Mouse (Mus musculus): Measurements from ENCODE around the gene Tnrc18. TPM values are rescaled to one million over a fixed set of nuclear protein-coding genes. Genes with fewer than 3 reads are reported as not detected.

Tnrc18 gene
- polyA plus RNA-seq, 1 experiment from 2014 or later, result 41.1 TPM

- no peaks in the 10 kb centered on the region for H3K36me3 ChIP-seq (ENCODE audit: control insufficient read depth, insufficient read depth, low read length)
These were observed 125.2 kb downstream of the Tnrc18 start, which contains the start of gene Slc29a4 for GRCm38 (mm10) chr5:142692248-142692647. TSS of gene Slc29a4 (plus strand) at chr5:142692512.

GRCm38 (mm10) chr5:142690343-142690742 lies 127.1 kb downstream of the Tnrc18 start:
- Histone ChIP-seq H3K4me3 (ENCODE audit: low read length) (no peak overlapping the region), H3K27me3 (ENCODE audit: control insufficient read depth, insufficient read depth, low read length) (no peaks in the 10 kb centered on the region), H3K9me3 (ENCODE audit: control insufficient read depth, low read length) (no peaks in the 10 kb centered on the region), H3K4me2 (replicated peaks; ENCODE audit: low read depth, low read length) (no peak overlapping the region), H3K36me3 (ENCODE audit: control insufficient read depth, insufficient read depth, low read length) (no peaks in the 10 kb centered on the region), H3K27ac (ENCODE audit: low read depth, low read length) (no peak overlapping the region), H3K4me1 (ENCODE audit: control insufficient read depth, insufficient read depth, low read length) (no peaks in the 10 kb centered on the region), H3K9ac (ENCODE audit: low read depth, low read length) (no peak overlapping the region)
- 85% methylated on average over 3 of the region's 3 CpGs for WGBS
- ATAC-seq (ENCODE audit: low FRiP score, low TSS enrichment), result no peak

More at GRCm38 (mm10) chr5:142692248-142692647, 125.2 kb downstream of the Tnrc18 start, which contains the start of gene Slc29a4:
- Histone ChIP-seq H3K4me2 (replicated peaks; ENCODE audit: low read depth, low read length) (no peak within 1 kb of the TSS), H3K9me3 (ENCODE audit: control insufficient read depth, low read length) (no peaks in the 10 kb centered on the region), H3K4me1 (ENCODE audit: control insufficient read depth, insufficient read depth, low read length) (no peaks in the 10 kb centered on the region), H3K9ac (ENCODE audit: low read depth, low read length) (no peak within 1 kb of the TSS), H3K27me3 (ENCODE audit: control insufficient read depth, insufficient read depth, low read length) (no peaks in the 10 kb centered on the region), H3K4me3 (ENCODE audit: low read length) (no peak within 1 kb of the TSS), H3K27ac (ENCODE audit: low read depth, low read length) (no peak within 1 kb of the TSS)
- 34% methylated on average over 14 of the region's 14 CpGs for WGBS
- ATAC-seq (ENCODE audit: low FRiP score, low TSS enrichment), result no peak

- no peaks in the 10 kb centered on the region for H3K36me3 ChIP-seq (ENCODE audit: control insufficient read depth, insufficient read depth, low read length)
- no peaks in the 10 kb centered on the region for H3K9me3 ChIP-seq (ENCODE audit: control insufficient read depth, low read length)
- H3K4me3 ChIP-seq (ENCODE audit: low read length), result no peak overlapping the region
- H3K4me2 ChIP-seq (replicated peaks; ENCODE audit: low read depth, low read length), result no peak overlapping the region
- H3K4me1 ChIP-seq (ENCODE audit: control insufficient read depth, insufficient read depth, low read length), result no peaks in the 10 kb centered on the region
- ATAC-seq (ENCODE audit: low FRiP score, low TSS enrichment), result no peak
- H3K9ac ChIP-seq (ENCODE audit: low read depth, low read length), result no peak overlapping the region
- no peak overlapping the region for H3K27ac ChIP-seq (ENCODE audit: low read depth, low read length)
- 54% methylated on average over 6 of the region's 6 CpGs for whole genome bisulfite sequencing
- no peaks in the 10 kb centered on the region for H3K27me3 ChIP-seq (ENCODE audit: control insufficient read depth, insufficient read depth, low read length)
These were observed 128.6 kb downstream of the Tnrc18 start for GRCm38 (mm10) chr5:142688866-142689265.

GRCm38 (mm10) chr5:142682529-142682928 lies 134.9 kb downstream of the Tnrc18 start:
- H3K4me2 ChIP-seq (replicated peaks; ENCODE audit: low read depth, low read length), result no peak overlapping the region
- H3K27me3 ChIP-seq (ENCODE audit: control insufficient read depth, insufficient read depth, low read length), result no peaks in the 10 kb centered on the region
- no peaks in the 10 kb centered on the region for H3K4me1 ChIP-seq (ENCODE audit: control insufficient read depth, insufficient read depth, low read length)
- no peak overlapping the region for H3K9ac ChIP-seq (ENCODE audit: low read depth, low read length)
- 92% methylated on average over 5 of the region's 5 CpGs for WGBS
- no peak for ATAC-seq (ENCODE audit: low FRiP score, low TSS enrichment)
- no peak overlapping the region for H3K4me3 ChIP-seq (ENCODE audit: low read length)
- H3K36me3 ChIP-seq (ENCODE audit: control insufficient read depth, insufficient read depth, low read length), result no peaks in the 10 kb centered on the region
- H3K9me3 ChIP-seq (ENCODE audit: control insufficient read depth, low read length), result no peaks in the 10 kb centered on the region
- no peak overlapping the region for H3K27ac ChIP-seq (ENCODE audit: low read depth, low read length)

GRCm38 (mm10) chr5:142681911-142682310 lies 135.6 kb downstream of the Tnrc18 start:
- ATAC-seq (ENCODE audit: low FRiP score, low TSS enrichment), result no peak
- Histone ChIP-seq H3K4me3 (ENCODE audit: low read length) (no peak overlapping the region), H3K9me3 (ENCODE audit: control insufficient read depth, low read length) (no peaks in the 10 kb centered on the region), H3K9ac (ENCODE audit: low read depth, low read length) (no peak overlapping the region), H3K36me3 (ENCODE audit: control insufficient read depth, insufficient read depth, low read length) (no peaks in the 10 kb centered on the region), H3K27ac (ENCODE audit: low read depth, low read length) (no peak overlapping the region), H3K27me3 (ENCODE audit: control insufficient read depth, insufficient read depth, low read length) (no peaks in the 10 kb centered on the region), H3K4me1 (ENCODE audit: control insufficient read depth, insufficient read depth, low read length) (no peaks in the 10 kb centered on the region), H3K4me2 (replicated peaks; ENCODE audit: low read depth, low read length) (no peak overlapping the region)
- WGBS, result 89% methylated on average over 3 of the region's 3 CpGs

DNA sequence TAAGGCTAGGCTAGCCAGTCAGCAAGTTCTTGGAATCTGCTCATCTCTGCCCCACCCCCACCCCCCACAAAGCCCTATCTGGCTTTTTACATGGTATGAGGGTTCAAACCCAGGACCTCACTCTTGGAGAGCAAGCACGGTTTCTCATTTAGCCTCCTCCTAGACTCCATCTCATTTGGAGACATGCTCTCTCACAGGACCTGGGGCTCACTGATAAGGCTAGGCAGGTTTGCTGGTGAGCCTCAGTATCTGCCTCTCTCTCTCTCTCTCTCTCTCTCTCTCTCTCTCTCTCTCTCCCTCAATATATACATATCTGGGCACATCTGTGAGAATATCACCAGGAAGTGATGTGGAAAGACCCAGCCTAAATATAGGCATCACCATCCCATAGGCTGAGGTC lies 138.4 kb downstream of the Tnrc18 start:
- H3K27ac ChIP-seq (ENCODE audit: low read depth, low read length), result no peak overlapping the region
- no peaks in the 10 kb centered on the region for H3K9me3 ChIP-seq (ENCODE audit: control insufficient read depth, low read length)
- no peak overlapping the region for H3K4me3 ChIP-seq (ENCODE audit: low read length)
- H3K4me2 ChIP-seq (replicated peaks; ENCODE audit: low read depth, low read length), result no peak overlapping the region
- no peaks in the 10 kb centered on the region for H3K27me3 ChIP-seq (ENCODE audit: control insufficient read depth, insufficient read depth, low read length)
- H3K36me3 ChIP-seq (ENCODE audit: control insufficient read depth, insufficient read depth, low read length), result no peaks in the 10 kb centered on the region
- H3K4me1 ChIP-seq (ENCODE audit: control insufficient read depth, insufficient read depth, low read length), result no peaks in the 10 kb centered on the region
- no peak overlapping the region for H3K9ac ChIP-seq (ENCODE audit: low read depth, low read length)
- no peak for ATAC-seq (ENCODE audit: low FRiP score, low TSS enrichment)
- WGBS, result 90% methylated on average over 1 of the region's 1 CpGs

DNA sequence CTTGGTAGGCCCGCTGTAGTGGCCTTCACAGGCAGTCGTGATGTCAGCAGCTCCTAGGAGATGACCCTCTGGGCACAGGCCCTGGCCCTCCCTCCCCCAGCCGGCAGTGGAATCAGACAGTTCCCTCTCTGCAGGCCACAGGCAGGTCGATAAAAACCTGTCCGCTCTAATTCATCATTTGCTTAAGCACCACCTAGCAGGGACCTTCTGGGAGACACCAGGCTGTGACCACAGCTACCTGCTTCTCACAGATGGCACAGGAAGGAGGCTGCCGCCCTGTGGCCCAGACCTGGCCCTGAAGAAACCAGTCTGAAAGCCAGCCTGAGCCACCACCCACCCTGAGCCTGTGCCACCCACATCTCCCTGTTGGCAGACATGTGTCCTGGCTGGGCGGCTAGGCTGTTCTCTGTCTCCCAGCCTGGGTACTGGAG lies 139.3 kb downstream of the Tnrc18 start:
- Histone ChIP-seq H3K4me1 (ENCODE audit: control insufficient read depth, insufficient read depth, low read length) (no peaks in the 10 kb centered on the region), H3K4me2 (replicated peaks; ENCODE audit: low read depth, low read length) (no peak overlapping the region), H3K27ac (ENCODE audit: low read depth, low read length) (no peak overlapping the region), H3K9me3 (ENCODE audit: control insufficient read depth, low read length) (no peaks in the 10 kb centered on the region), H3K9ac (ENCODE audit: low read depth, low read length) (no peak overlapping the region; the same call in 1 of the 2 replicates), H3K4me3 (ENCODE audit: low read length) (no peak overlapping the region), H3K36me3 (ENCODE audit: control insufficient read depth, insufficient read depth, low read length) (no peaks in the 10 kb centered on the region), H3K27me3 (ENCODE audit: control insufficient read depth, insufficient read depth, low read length) (no peaks in the 10 kb centered on the region)
- no peak for ATAC-seq (ENCODE audit: low FRiP score, low TSS enrichment)
- WGBS, result 61% methylated on average over 7 of the region's 7 CpGs

Other genes with a start within 250 kb of the Tnrc18 start
- gene Mmd2, start 208.9 kb downstream of the Tnrc18 start, polyA plus RNA-seq (2014; fragmentation: Nextera tagmentation; extraction: Ambion mirVana), result 0.14 TPM in 1 of 2 replicates, not detected in the other
- 36.4 and 59.2 TPM in 2 replicates for gene Wipi2, start 190.0 kb downstream of the Tnrc18 start, polyA plus RNA-seq (2014; fragmentation: Nextera tagmentation; extraction: Ambion mirVana)
- 3.6 and 6.0 TPM in 2 replicates for gene Slc29a4, start 125.2 kb downstream of the Tnrc18 start, polyA plus RNA-seq (2014; fragmentation: Nextera tagmentation; extraction: Ambion mirVana)
- 11.7 and 14.6 TPM in 2 replicates for gene Fbxl18, start 77.8 kb upstream of the Tnrc18 start, polyA plus RNA-seq (2014; fragmentation: Nextera tagmentation; extraction: Ambion mirVana)
- 14,375 and 16,963 TPM in 2 replicates for gene Actb, start 89.1 kb upstream of the Tnrc18 start, polyA plus RNA-seq (2014; fragmentation: Nextera tagmentation; extraction: Ambion mirVana)
- 312 and 390 TPM in 2 replicates for gene Fscn1, start 142.7 kb upstream of the Tnrc18 start, polyA plus RNA-seq (2014; fragmentation: Nextera tagmentation; extraction: Ambion mirVana)

All from kidney, embryonic 14.5 days (tissue).